Mouse (Mus musculus): Measurements from ENCODE around the gene Lrmda.

- TF ChIP-seq POLR2A (IDR thresholded peaks at IDR 0.05; ENCODE audit: low read depth, low read length) (no peak), CTCF (IDR thresholded peaks at IDR 0.05; ENCODE audit: borderline replicate concordance, insufficient read depth, low read length) (no peak)
Observed at GRCm38 (mm10) chr14:22259376-22260032, 240.0 kb downstream of the Lrmda start.
